Comparison of ENCODE assay signal across 11 mouse cellular contexts in genomic region chr2:180641576-180642554, GRCm38 (mm10). TPM values are rescaled to one million over a fixed set of nuclear protein-coding genes. Genes with fewer than 3 reads are reported as not detected.
A peak's percentile ranks its signal among the peaks of the same experiment; 100 is the strongest.
DNase-seq lines count a peak whose midpoint lies in the region; ATAC-seq and TF ChIP-seq lines count a peak whose summit lies in the region.
"Had no signal": no experiment of that assay in that cellular context is flagged by ENCODE, and none has a peak within 500 bp of the region (broad histone marks: within the 10 kb centered on the region; RNA-seq: fewer than 3 reads in every experiment).

No protein-coding gene starts in this region.

- H3K4me1 ChIP-seq in heart, embryonic 16.5 days (ENCODE audit: control insufficient read depth, insufficient read depth, low read length): no peaks in the 10 kb centered on the region
- H3K4me1 ChIP-seq in embryonic facial prominence, embryonic 11.5 days (ENCODE audit: control insufficient read depth, insufficient read depth, low read length): peaks cover 3% of the 10 kb centered on the region; the same call in 1 of the 2 replicates
- no peaks in the 10 kb centered on the region for H3K4me1 ChIP-seq in intestine, embryonic 14.5 days (replicated peaks; ENCODE audit: control insufficient read depth, insufficient read depth, low read length)
- no peaks in the 10 kb centered on the region for H3K4me1 ChIP-seq in midbrain, postnatal 0 days (ENCODE audit: insufficient read depth, low read length)

- DNase-seq in heart, adult 8-10 months (ENCODE audit: low spot score): no peak
- no peak for DNase-seq in embryonic facial prominence, embryonic 11.5 days (ENCODE audit: low spot score)
- DNase-seq in intestine, embryonic 14.5 days (ENCODE audit: low spot score): peak; percentile 57
- no peak for DNase-seq in midbrain, postnatal 0 days (ENCODE audit: low spot score)
- DNase-seq in gastrocnemius, adult 18-20 months (ENCODE audit: low spot score): no peak
- no peak for DNase-seq in left cerebral cortex, adult 8-10 months (ENCODE audit: low spot score in 2 of 2)
- DNase-seq: kidney, postnatal 36 days had no signal

- H3K36me3 ChIP-seq in heart, embryonic 16.5 days (ENCODE audit: control insufficient read depth, insufficient read depth): 0 out of 2 replicates have a peak, but pooled peaks cover 3% of the 10 kb centered on the region
- no peaks in the 10 kb centered on the region for H3K36me3 ChIP-seq in embryonic facial prominence, embryonic 11.5 days (replicated peaks; ENCODE audit: control insufficient read depth, insufficient read depth, low read depth, low read length)
- H3K36me3 ChIP-seq in intestine, embryonic 14.5 days (ENCODE audit: control insufficient read depth, insufficient read depth, low read length): no peaks in the 10 kb centered on the region
- H3K36me3 ChIP-seq in midbrain, postnatal 0 days (ENCODE audit: insufficient read depth, low read length): no peaks in the 10 kb centered on the region

- 3% methylated on average over 108 of the region's 112 CpGs for WGBS in heart, embryonic 16.5 days
- WGBS in embryonic facial prominence, embryonic 11.5 days: 2% methylated on average over 86 of the region's 112 CpGs
- WGBS in intestine, embryonic 14.5 days: 2% methylated on average over 100 of the region's 112 CpGs
- WGBS in midbrain, postnatal 0 days: 4% methylated on average over 95 of the region's 112 CpGs

- no peak overlapping the region for H3K27ac ChIP-seq in heart, embryonic 16.5 days (ENCODE audit: low read length)
- no peak overlapping the region for H3K27ac ChIP-seq in embryonic facial prominence, embryonic 11.5 days (replicated peaks; ENCODE audit: low read depth, low read length)
- H3K27ac ChIP-seq in intestine, embryonic 14.5 days (ENCODE audit: low read depth): no peak overlapping the region
- no peak overlapping the region for H3K27ac ChIP-seq in midbrain, postnatal 0 days (ENCODE audit: low read depth, low read length)

- H3K27me3 ChIP-seq in heart, embryonic 16.5 days (ENCODE audit: control insufficient read depth, insufficient read depth, low read length): peaks cover 54% of the 10 kb centered on the region
- H3K27me3 ChIP-seq in embryonic facial prominence, embryonic 11.5 days (ENCODE audit: control insufficient read depth, insufficient read depth, low read length): peaks cover 33% of the 10 kb centered on the region
- peaks cover 56% of the 10 kb centered on the region for H3K27me3 ChIP-seq in intestine, embryonic 14.5 days (replicated peaks; ENCODE audit: control insufficient read depth, insufficient read depth, low read length)
- H3K27me3 ChIP-seq in midbrain, postnatal 0 days (ENCODE audit: insufficient read depth, low read length): peaks cover 33% of the 10 kb centered on the region

- ATAC-seq in heart, embryonic 16.5 days (replicated peaks; ENCODE audit: extremely low read depth, insufficient read depth, low FRiP score): peak; percentile 41; the same call in 1 of the 2 replicates
- peak; percentile 56; the same call in 1 of the 2 replicates for ATAC-seq in embryonic facial prominence, embryonic 11.5 days (replicated peaks; ENCODE audit: insufficient number of reproducible peaks, low FRiP score, low TSS enrichment, low read depth)
- ATAC-seq in intestine, embryonic 14.5 days (replicated peaks; ENCODE audit: low FRiP score, low TSS enrichment, low read depth): 0 out of 2 replicates have a peak, but pooled peaks have one; percentile 60
- ATAC-seq in midbrain, postnatal 0 days (ENCODE audit: low FRiP score): peak; percentile 52; the same call in 1 of the 2 replicates
- ATAC-seq in inflammation-experienced regulatory T-cells, adult 6 months: no peak

- peak overlapping the region; percentile 51 for H3K4me2 ChIP-seq in heart, embryonic 16.5 days (ENCODE audit: low read depth, low read length)
- peak overlapping the region; percentile 41 for H3K4me2 ChIP-seq in embryonic facial prominence, embryonic 11.5 days (ENCODE audit: low read depth, low read length)
- peak overlapping the region; percentile 45 for H3K4me2 ChIP-seq in intestine, embryonic 14.5 days (ENCODE audit: low read length)
- H3K4me2 ChIP-seq in midbrain, postnatal 0 days (ENCODE audit: low read depth, low read length, poor library complexity, severe bottlenecking): peak overlapping the region; percentile 43

- H3K9ac ChIP-seq in heart, embryonic 16.5 days (ENCODE audit: low read length): no peak overlapping the region
- H3K9ac ChIP-seq in embryonic facial prominence, embryonic 11.5 days (replicated peaks; ENCODE audit: low read length): peak overlapping the region; percentile 18; the same call in 1 of the 2 replicates
- H3K9ac ChIP-seq in intestine, embryonic 14.5 days (ENCODE audit: low read length): no peak overlapping the region
- H3K9ac ChIP-seq in midbrain, postnatal 0 days (replicated peaks; ENCODE audit: low read length, poor library complexity, severe bottlenecking): peak overlapping the region; percentile 8; the same call in 1 of the 2 replicates

- no peak for TF ChIP-seq CTCF in midbrain, postnatal 0 days (IDR thresholded peaks at IDR 0.05)

- peaks cover 14% of the 10 kb centered on the region for H3K9me3 ChIP-seq in heart, embryonic 16.5 days (replicated peaks; ENCODE audit: control insufficient read depth, low read length)
- H3K9me3 ChIP-seq in embryonic facial prominence, embryonic 11.5 days (replicated peaks; ENCODE audit: control insufficient read depth, low read length): peaks cover 8% of the 10 kb centered on the region
- peaks cover 13% of the 10 kb centered on the region for H3K9me3 ChIP-seq in intestine, embryonic 14.5 days (ENCODE audit: control insufficient read depth, low read length)
- peaks cover 19% of the 10 kb centered on the region; the same call in 1 of the 2 replicates for H3K9me3 ChIP-seq in midbrain, postnatal 0 days (ENCODE audit: low read length)

- H3K4me3 ChIP-seq in heart, embryonic 16.5 days (ENCODE audit: low read length): peak overlapping the region; percentile 35
- H3K4me3 ChIP-seq in embryonic facial prominence, embryonic 11.5 days (ENCODE audit: low read depth, low read length): peak overlapping the region; percentile 32
- H3K4me3 ChIP-seq in intestine, embryonic 14.5 days (ENCODE audit: low read depth, low read length): peak overlapping the region; percentile 36
- H3K4me3 ChIP-seq in midbrain, postnatal 0 days (ENCODE audit: low read depth, low read length): peak overlapping the region; percentile 40
- H3K4me3 ChIP-seq: myocyte had no signal

RNA-seq across cellular contexts. Expression of gene Tcfl5, which starts 0.6 kb away (rescaled TPM):
- not detected in 2 replicates for polyA plus RNA-seq in heart, embryonic 16.5 days (2015; fragmentation: Nextera tagmentation; extraction: Ambion mirVana)
- not detected for total RNA-seq in heart, adult 8-10 months (2022)
- 0.25 and 0.59 TPM in 2 replicates for polyA plus RNA-seq in embryonic facial prominence, embryonic 11.5 days (2014; fragmentation: Nextera tagmentation; extraction: Ambion mirVana)
- 0.09 and 0.19 TPM in 2 replicates for polyA plus RNA-seq in intestine, embryonic 14.5 days (2014; fragmentation: Nextera tagmentation; extraction: Ambion mirVana)
- 5.9 and 7.8 TPM in 2 replicates for total RNA-seq in midbrain, postnatal 0 days (2014; rRNA removed)
- polyA plus RNA-seq in midbrain, postnatal 0 days (2015; fragmentation: Nextera tagmentation; extraction: Ambion mirVana): 0.79 and 1.0 TPM in 2 replicates
- total RNA-seq in gastrocnemius, adult 18-20 months (2021): not detected
- under 1 TPM; 0.85 to 1.00 (median 0.98) TPM for total RNA-seq in left cerebral cortex, adult 8-10 months (2022)
- polyA plus RNA-seq in inflammation-experienced regulatory T-cells, adult 6 months (2017; shearing (Covaris generic)): under 1 TPM in 1 of 3 experiments, not detected in 2; 0.28 TPM
- total RNA-seq: CH12.LX had no signal
- polyA plus RNA-seq: myocyte had no signal

RNA-seq across cellular contexts. Expression of gene Col9a3, which starts 44.3 kb away (rescaled TPM):
- polyA plus RNA-seq in heart, embryonic 16.5 days (2015; fragmentation: Nextera tagmentation; extraction: Ambion mirVana): 11.7 and 13.1 TPM in 2 replicates
- under 1 TPM in 1 of 4 experiments, not detected in 3; 0.11 TPM for total RNA-seq in heart, adult 8-10 months (2022)
- 11.5 and 15.6 TPM in 2 replicates for polyA plus RNA-seq in embryonic facial prominence, embryonic 11.5 days (2014; fragmentation: Nextera tagmentation; extraction: Ambion mirVana)
- 6.6 and 7.2 TPM in 2 replicates for polyA plus RNA-seq in intestine, embryonic 14.5 days (2014; fragmentation: Nextera tagmentation; extraction: Ambion mirVana)
- 19.9 and 47.6 TPM in 2 replicates for total RNA-seq in midbrain, postnatal 0 days (2014; rRNA removed)
- 29.6 and 29.8 TPM in 2 replicates for polyA plus RNA-seq in midbrain, postnatal 0 days (2015; fragmentation: Nextera tagmentation; extraction: Ambion mirVana)
- total RNA-seq in gastrocnemius, adult 18-20 months (2021): under 1 TPM in 1 of 2 experiments, not detected in 1; 0.07 TPM
- total RNA-seq in left cerebral cortex, adult 8-10 months (2022): 10 to 100 TPM in 2 of 4 experiments, 1 to 10 TPM in 2; 6.0 to 13.1 (median 10.2) TPM
- 1 to 10 TPM in 1 of 3 experiments, under 1 TPM in 2; 0.19 to 1.5 (median 0.87) TPM for polyA plus RNA-seq in inflammation-experienced regulatory T-cells, adult 6 months (2017; shearing (Covaris generic))

RNA-seq across cellular contexts. Expression of gene Ogfr, which starts 52.8 kb away (rescaled TPM):
- polyA plus RNA-seq in heart, embryonic 16.5 days (2015; fragmentation: Nextera tagmentation; extraction: Ambion mirVana): 47.3 and 53.0 TPM in 2 replicates
- total RNA-seq in heart, adult 8-10 months (2022): 10 to 100 TPM; 31.4 to 34.7 (median 32.3) TPM
- 98.2 and 107 TPM in 2 replicates for polyA plus RNA-seq in embryonic facial prominence, embryonic 11.5 days (2014; fragmentation: Nextera tagmentation; extraction: Ambion mirVana)
- polyA plus RNA-seq in intestine, embryonic 14.5 days (2014; fragmentation: Nextera tagmentation; extraction: Ambion mirVana): 62.7 and 64.6 TPM in 2 replicates
- total RNA-seq in midbrain, postnatal 0 days (2014; rRNA removed): 121 and 126 TPM in 2 replicates
- polyA plus RNA-seq in midbrain, postnatal 0 days (2015; fragmentation: Nextera tagmentation; extraction: Ambion mirVana): 82.1 and 82.4 TPM in 2 replicates
- 10 to 100 TPM; 20.7 to 25.7 TPM for total RNA-seq in gastrocnemius, adult 18-20 months (2021)
- 10 to 100 TPM; 29.6 to 34.7 (median 31.8) TPM for total RNA-seq in left cerebral cortex, adult 8-10 months (2022)
- polyA plus RNA-seq in inflammation-experienced regulatory T-cells, adult 6 months (2017; shearing (Covaris generic)): 10 to 100 TPM; 11.2 to 19.9 (median 12.3) TPM

Comparison
In these comparisons a context has a peak if more than half of its experiments do, and no peak if none do; other contexts are left out.
1. H3K9ac ChIP-seq: peak in embryonic facial prominence, embryonic 11.5 days (single experiment) and midbrain, postnatal 0 days (single experiment); none in heart, embryonic 16.5 days (single experiment) and intestine, embryonic 14.5 days (single experiment).
2. Peak in every context shown above with its lines, with median percentiles within 50 percentile points of each other: H3K4me2 ChIP-seq and H3K4me3 ChIP-seq.